Comparison of ENCODE assay signal across 20 mouse cellular contexts in the genomic region with DNA sequence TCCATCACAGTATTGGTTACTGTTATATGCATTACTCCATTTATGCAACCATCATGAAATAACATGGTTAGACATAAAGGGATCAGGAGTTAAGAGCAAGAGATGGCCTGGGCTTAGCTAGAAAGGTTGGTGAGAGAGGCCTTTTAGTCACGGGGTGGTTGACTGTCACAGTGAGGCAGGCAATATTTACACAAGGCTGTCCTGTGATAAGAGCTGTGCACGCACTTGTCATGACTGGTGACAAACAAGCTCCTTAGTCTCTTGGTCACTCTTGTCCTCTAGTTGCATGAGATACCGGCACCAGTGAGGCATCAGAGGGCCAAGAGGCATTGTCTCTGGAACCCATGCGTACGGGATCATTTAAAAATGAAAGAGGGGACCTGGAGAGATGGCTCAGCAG. TPM values are rescaled to one million over a fixed set of nuclear protein-coding genes. Genes with fewer than 3 reads are reported as not detected.
"Had no signal": no experiment of that assay in that cellular context is flagged by ENCODE, and none has a peak within 500 bp of the region (broad histone marks: within the 10 kb centered on the region; RNA-seq: fewer than 3 reads in every experiment).

No protein-coding gene starts in this region.

- H3K4me1 ChIP-seq: midbrain, embryonic 10.5 days; midbrain, embryonic 12.5 days; neural tube, embryonic 13.5 days; neural tube, embryonic 15.5 days had no signal

- H3K36me3 ChIP-seq: midbrain, embryonic 10.5 days; midbrain, embryonic 12.5 days; neural tube, embryonic 13.5 days; neural tube, embryonic 15.5 days had no signal

- H3K9me3 ChIP-seq: midbrain, embryonic 10.5 days; midbrain, embryonic 12.5 days; neural tube, embryonic 13.5 days; neural tube, embryonic 15.5 days had no signal

- H3K27ac ChIP-seq: midbrain, embryonic 10.5 days; midbrain, embryonic 12.5 days; neural tube, embryonic 13.5 days; neural tube, embryonic 15.5 days had no signal

- H3K4me3 ChIP-seq: midbrain, embryonic 10.5 days; midbrain, embryonic 12.5 days; myocyte; neural tube, embryonic 13.5 days; neural tube, embryonic 15.5 days had no signal

- ATAC-seq: midbrain, embryonic 16.5 days had no signal

- H3K9ac ChIP-seq: lung, embryonic 14.5 days; midbrain, embryonic 12.5 days; neural tube, embryonic 13.5 days; neural tube, embryonic 15.5 days had no signal

- DNase-seq: lung, adult 18-20 months; lung, embryonic 14.5 days; lung, postnatal 10 days; lung, postnatal 4 days; midbrain, embryonic 14.5 days; retina, postnatal 1 day; right cerebral cortex, adult 18-20 months; right cerebral cortex, postnatal 25 days; right cerebral cortex, postnatal 4 days; spleen, adult 18-20 months; thymus, adult 2 months; thymus, postnatal 25 days; thymus, postnatal 4 days had no signal

- H3K27me3 ChIP-seq: midbrain, embryonic 12.5 days had no signal

- H3K4me2 ChIP-seq: lung, embryonic 14.5 days; midbrain, embryonic 12.5 days; neural tube, embryonic 13.5 days; neural tube, embryonic 15.5 days had no signal

RNA-seq across cellular contexts. Expression of a gene that starts 11.2 kb away (rescaled TPM):
- polyA plus RNA-seq: midbrain, embryonic 10.5 days; neural tube, embryonic 11.5 days had no signal
